Mouse (Mus musculus) frontal cortex, postnatal 14 days (tissue): ENCODE results near the gene Ppp1r12a.
A peak's percentile ranks its signal among the peaks of the same experiment; 100 is the strongest.

Experiments used
- DNase-seq, 2 experiments: peaks; one replicate each; pipeline ENCODE4 v3.0.0; 2022; ENCODE audit warnings: low spot score in 2 of 2

Gene Ppp1r12a

GRCm38 (mm10) chr10:108162297-108163020 is 466 bp downstream of the Ppp1r12a start:
- DNase-seq, result peak in 1 of 2 experiments; percentile 50

- DNase-seq, result no peak
These were observed 1.0 kb downstream of the Ppp1r12a start for GRCm38 (mm10) chr10:108163021-108163410.

- DNase-seq, result no peak
These were observed 1.5 kb downstream of the Ppp1r12a start for GRCm38 (mm10) chr10:108163451-108163850.

- DNase-seq, result no peak
These were observed 5.8 kb downstream of the Ppp1r12a start for GRCm38 (mm10) chr10:108167823-108168222.

- DNase-seq, result no peak
These were observed 8.8 kb downstream of the Ppp1r12a start for GRCm38 (mm10) chr10:108170818-108171217.

- DNase-seq, result no peak
These were observed 9.6 kb downstream of the Ppp1r12a start for GRCm38 (mm10) chr10:108171637-108172036.

GRCm38 (mm10) chr10:108172817-108173563 is 11.0 kb downstream of the Ppp1r12a start:
- no peak for DNase-seq

- DNase-seq, result no peak
These were observed 12.1 kb downstream of the Ppp1r12a start for GRCm38 (mm10) chr10:108174107-108174506.

GRCm38 (mm10) chr10:108175885-108176284 is 13.9 kb downstream of the Ppp1r12a start:
- DNase-seq, result no peak

- no peak for DNase-seq
These were observed 16.4 kb downstream of the Ppp1r12a start for GRCm38 (mm10) chr10:108178285-108178848.

GRCm38 (mm10) chr10:108179404-108179803 is 17.4 kb downstream of the Ppp1r12a start:
- no peak for DNase-seq

- DNase-seq, result no peak
These were observed 18.3 kb downstream of the Ppp1r12a start for GRCm38 (mm10) chr10:108180313-108180712.

GRCm38 (mm10) chr10:108181893-108182292 is 19.9 kb downstream of the Ppp1r12a start:
- no peak for DNase-seq

- no peak for DNase-seq
These were observed 20.4 kb downstream of the Ppp1r12a start for GRCm38 (mm10) chr10:108182386-108182785.

- no peak for DNase-seq
These were observed 22.8 kb downstream of the Ppp1r12a start for GRCm38 (mm10) chr10:108184763-108185162.

- no peak for DNase-seq
These were observed 23.3 kb downstream of the Ppp1r12a start for GRCm38 (mm10) chr10:108185265-108185664.

GRCm38 (mm10) chr10:108189303-108189702 is 27.3 kb downstream of the Ppp1r12a start:
- no peak for DNase-seq

GRCm38 (mm10) chr10:108189986-108190385 is 28.0 kb downstream of the Ppp1r12a start:
- DNase-seq, result no peak

- DNase-seq, result no peak
These were observed 28.6 kb downstream of the Ppp1r12a start for GRCm38 (mm10) chr10:108190626-108191025.

- no peak for DNase-seq
These were observed 29.4 kb downstream of the Ppp1r12a start for GRCm38 (mm10) chr10:108191381-108191787.

- DNase-seq, result no peak
These were observed 30.3 kb downstream of the Ppp1r12a start for GRCm38 (mm10) chr10:108192306-108192705.

GRCm38 (mm10) chr10:108196124-108196523 is 34.1 kb downstream of the Ppp1r12a start:
- no peak for DNase-seq

GRCm38 (mm10) chr10:108197498-108197897 is 35.5 kb downstream of the Ppp1r12a start:
- no peak for DNase-seq
